Mouse (Mus musculus): Measurements from ENCODE around the gene Haus6. TPM values are rescaled to one million over a fixed set of nuclear protein-coding genes. Genes with fewer than 3 reads are reported as not detected.

The Haus6 gene
- polyA plus RNA-seq, 1 experiment, result 18.7 TPM

GRCm38 (mm10) chr4:86575283-86575983 is 36.4 kb downstream of the Haus6 start, which contains the start of gene Rraga:
TSS of gene Rraga (plus strand) at chr4:86575668.
- Histone ChIP-seq H3K4me1 (ENCODE audit: control insufficient read depth, insufficient read depth, low read length) (peaks cover 4% of the 10 kb centered on the region), H3K27ac (ENCODE audit: insufficient read depth, low read length) (peak within 1 kb of the TSS; percentile 89), H3K4me3 (ENCODE audit: insufficient read depth, low read length) (peak within 1 kb of the TSS; percentile 86)
- TF ChIP-seq POLR2A (IDR thresholded peaks at IDR 0.05; ENCODE audit: low read depth, low read length), result peak; percentile 98
- TF ChIP-seq CTCF (IDR thresholded peaks at IDR 0.05; ENCODE audit: borderline replicate concordance, insufficient read depth, low read length), result peak; percentile 31; the same call in 1 of the 2 replicates

DNA sequence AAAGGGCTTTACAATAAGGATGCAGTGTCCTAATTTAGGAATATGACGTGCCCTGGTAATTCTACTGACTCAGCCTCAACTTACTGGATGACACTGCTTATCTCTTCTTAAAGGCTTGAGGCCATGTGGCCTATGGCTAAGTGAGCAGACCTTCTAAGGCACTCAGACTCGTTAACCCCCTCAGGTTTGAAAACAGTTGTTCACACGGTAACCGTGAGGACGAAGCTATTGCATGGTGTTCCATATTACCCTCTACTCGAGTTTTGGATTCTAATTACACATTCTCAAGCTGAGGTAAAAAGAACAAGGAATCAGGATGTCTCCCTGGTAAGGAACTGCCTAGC is 36.9 kb downstream of the Haus6 start:
- Histone ChIP-seq H3K27ac (ENCODE audit: insufficient read depth, low read length) (peak overlapping the region; percentile 89), H3K4me3 (ENCODE audit: insufficient read depth, low read length) (peak overlapping the region; percentile 86), H3K4me1 (ENCODE audit: control insufficient read depth, insufficient read depth, low read length) (peaks cover 4% of the 10 kb centered on the region)
- TF ChIP-seq POLR2A (IDR thresholded peaks at IDR 0.05; ENCODE audit: low read depth, low read length) (no peak), CTCF (IDR thresholded peaks at IDR 0.05; ENCODE audit: borderline replicate concordance, insufficient read depth, low read length) (no peak)

DNA sequence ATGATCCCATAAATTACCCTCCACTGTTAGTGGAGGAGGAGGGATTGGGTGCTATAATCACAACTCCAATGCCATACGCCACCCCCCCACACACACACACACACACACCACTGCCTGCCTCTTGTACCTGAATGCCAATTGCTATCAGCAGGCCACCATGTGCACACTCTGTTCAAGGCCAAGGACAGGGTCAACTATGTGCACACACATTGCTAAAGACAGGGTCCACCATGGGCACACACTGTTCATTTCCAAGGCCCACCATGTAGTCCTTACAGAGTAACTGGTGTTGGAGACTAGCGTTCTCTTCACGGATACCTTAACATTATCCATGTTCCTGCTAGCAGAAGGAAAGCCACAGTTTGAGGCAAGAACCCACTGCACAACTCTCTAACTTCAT is 50.8 kb downstream of the Haus6 start:
- Histone ChIP-seq H3K4me1 (ENCODE audit: control insufficient read depth, insufficient read depth, low read length) (no peaks in the 10 kb centered on the region), H3K27ac (ENCODE audit: insufficient read depth, low read length) (no peak overlapping the region), H3K4me3 (ENCODE audit: insufficient read depth, low read length) (no peak overlapping the region)
- no peak for TF ChIP-seq CTCF (IDR thresholded peaks at IDR 0.05; ENCODE audit: borderline replicate concordance, insufficient read depth, low read length)
- TF ChIP-seq POLR2A (IDR thresholded peaks at IDR 0.05; ENCODE audit: low read depth, low read length), result no peak

DNA sequence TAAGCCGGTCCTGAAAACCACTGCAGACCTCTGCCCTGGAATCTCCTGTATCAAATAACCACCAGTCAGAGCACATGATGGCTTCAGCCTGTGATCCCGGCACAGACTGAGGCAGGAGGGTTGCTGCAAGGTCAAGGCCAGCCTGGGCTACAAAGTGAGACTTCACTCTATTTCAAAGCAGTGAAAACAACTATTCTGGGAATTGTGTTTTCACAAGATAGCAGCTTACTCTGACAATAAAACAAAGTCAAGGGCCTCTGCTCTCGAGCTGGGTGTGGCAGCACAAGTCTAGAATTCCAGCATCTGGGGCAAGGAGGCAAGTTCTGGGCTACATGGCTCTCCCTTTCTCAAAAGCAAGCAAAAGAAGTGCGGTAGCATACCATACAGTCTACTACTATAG is 52.8 kb downstream of the Haus6 start:
- H3K4me3 ChIP-seq (ENCODE audit: insufficient read depth, low read length), result no peak overlapping the region
- no peak overlapping the region for H3K27ac ChIP-seq (ENCODE audit: insufficient read depth, low read length)
- H3K4me1 ChIP-seq (ENCODE audit: control insufficient read depth, insufficient read depth, low read length), result no peaks in the 10 kb centered on the region
- TF ChIP-seq POLR2A (IDR thresholded peaks at IDR 0.05; ENCODE audit: low read depth, low read length), result no peak
- TF ChIP-seq CTCF (IDR thresholded peaks at IDR 0.05; ENCODE audit: borderline replicate concordance, insufficient read depth, low read length), result no peak

- no peak within 1 kb of the TSS for H3K27ac ChIP-seq (ENCODE audit: insufficient read depth, low read length)
- no peaks in the 10 kb centered on the region for H3K4me1 ChIP-seq (ENCODE audit: control insufficient read depth, insufficient read depth, low read length)
- no peak within 1 kb of the TSS for H3K4me3 ChIP-seq (ENCODE audit: insufficient read depth, low read length)
- TF ChIP-seq CTCF (IDR thresholded peaks at IDR 0.05; ENCODE audit: borderline replicate concordance, insufficient read depth, low read length) (no peak), POLR2A (IDR thresholded peaks at IDR 0.05; ENCODE audit: low read depth, low read length) (no peak)
Observed at GRCm38 (mm10) chr4:86558228-86558627, 53.6 kb downstream of the Haus6 start, which contains the start of gene Saxo1. TSS of gene Saxo1 (minus strand) at chr4:86558328.

DNA sequence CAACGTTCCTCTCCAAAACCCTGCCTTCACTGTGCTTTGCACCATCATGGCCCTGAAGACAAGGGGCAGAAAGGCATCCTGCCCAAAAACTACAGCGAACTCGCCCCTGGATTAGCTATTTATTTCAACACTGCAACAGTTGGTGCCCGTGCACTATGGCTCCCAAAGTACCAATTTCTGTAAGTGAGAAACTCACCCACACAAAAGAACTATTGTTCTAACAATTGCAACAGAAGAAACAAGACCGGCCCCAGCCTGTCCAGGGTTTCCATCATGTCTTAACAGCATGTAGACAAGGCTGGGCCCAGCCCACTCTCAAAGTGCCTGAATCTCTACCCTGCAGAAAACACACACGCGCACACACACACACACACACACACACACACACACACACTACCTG is 54.5 kb downstream of the Haus6 start:
- Histone ChIP-seq H3K4me3 (ENCODE audit: insufficient read depth, low read length) (no peak overlapping the region), H3K27ac (ENCODE audit: insufficient read depth, low read length) (no peak overlapping the region), H3K4me1 (ENCODE audit: control insufficient read depth, insufficient read depth, low read length) (no peaks in the 10 kb centered on the region)
- no peak for TF ChIP-seq CTCF (IDR thresholded peaks at IDR 0.05; ENCODE audit: borderline replicate concordance, insufficient read depth, low read length)
- TF ChIP-seq POLR2A (IDR thresholded peaks at IDR 0.05; ENCODE audit: low read depth, low read length), result no peak

GRCm38 (mm10) chr4:86555035-86555707 is 56.7 kb downstream of the Haus6 start:
- no peaks in the 10 kb centered on the region for H3K4me1 ChIP-seq (ENCODE audit: control insufficient read depth, insufficient read depth, low read length)
- TF ChIP-seq CTCF (IDR thresholded peaks at IDR 0.05; ENCODE audit: borderline replicate concordance, insufficient read depth, low read length) (no peak), POLR2A (IDR thresholded peaks at IDR 0.05; ENCODE audit: low read depth, low read length) (no peak)
- no peak overlapping the region for H3K27ac ChIP-seq (ENCODE audit: insufficient read depth, low read length)
- H3K4me3 ChIP-seq (ENCODE audit: insufficient read depth, low read length), result no peak overlapping the region

DNA sequence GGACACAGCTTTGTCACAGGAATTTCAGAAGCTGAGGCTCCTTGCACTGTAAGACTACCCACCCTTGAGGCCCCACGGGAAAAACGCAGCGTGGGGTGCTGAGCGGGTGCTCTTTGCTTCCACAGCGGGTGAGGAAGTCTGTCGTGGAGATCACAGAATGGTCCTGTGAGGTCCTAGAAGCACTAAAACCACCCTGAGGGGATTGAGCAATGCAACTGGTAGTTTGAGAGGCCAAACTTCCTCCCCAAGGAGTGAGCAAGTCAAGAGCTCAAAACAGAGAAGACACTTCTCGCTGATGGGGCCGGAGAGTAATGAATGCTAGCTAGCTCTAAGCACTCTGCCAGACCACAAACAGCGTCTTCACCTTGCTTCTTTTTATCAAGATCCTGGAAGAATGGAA is 63.5 kb downstream of the Haus6 start:
- no peak for TF ChIP-seq POLR2A (IDR thresholded peaks at IDR 0.05; ENCODE audit: low read depth, low read length)
- no peak for TF ChIP-seq CTCF (IDR thresholded peaks at IDR 0.05; ENCODE audit: borderline replicate concordance, insufficient read depth, low read length)
- Histone ChIP-seq H3K4me3 (ENCODE audit: insufficient read depth, low read length) (no peak overlapping the region), H3K27ac (ENCODE audit: insufficient read depth, low read length) (no peak overlapping the region), H3K4me1 (ENCODE audit: control insufficient read depth, insufficient read depth, low read length) (no peaks in the 10 kb centered on the region)

DNA sequence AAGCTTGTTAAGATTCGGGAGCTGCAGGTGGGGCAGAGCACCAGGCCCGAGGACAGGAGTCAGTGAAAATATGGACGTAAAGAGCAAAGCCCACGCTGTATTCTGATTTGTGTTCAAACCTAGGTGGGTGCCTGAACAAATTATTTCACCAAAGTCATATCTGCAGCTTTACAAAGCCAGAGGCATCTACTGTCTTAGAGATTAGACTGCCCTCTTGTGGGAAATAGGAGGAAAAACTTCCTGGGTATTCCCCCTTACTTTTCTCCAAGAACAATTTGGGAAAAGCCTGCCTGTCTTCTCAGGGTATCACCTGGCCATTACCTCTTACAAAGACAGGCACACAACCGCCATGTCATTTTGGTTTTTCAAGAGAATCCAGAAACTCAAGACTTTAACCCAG is 66.2 kb downstream of the Haus6 start:
- H3K27ac ChIP-seq (ENCODE audit: insufficient read depth, low read length), result no peak overlapping the region
- H3K4me3 ChIP-seq (ENCODE audit: insufficient read depth, low read length), result no peak overlapping the region
- H3K4me1 ChIP-seq (ENCODE audit: control insufficient read depth, insufficient read depth, low read length), result no peaks in the 10 kb centered on the region
- no peak for TF ChIP-seq CTCF (IDR thresholded peaks at IDR 0.05; ENCODE audit: borderline replicate concordance, insufficient read depth, low read length)

DNA sequence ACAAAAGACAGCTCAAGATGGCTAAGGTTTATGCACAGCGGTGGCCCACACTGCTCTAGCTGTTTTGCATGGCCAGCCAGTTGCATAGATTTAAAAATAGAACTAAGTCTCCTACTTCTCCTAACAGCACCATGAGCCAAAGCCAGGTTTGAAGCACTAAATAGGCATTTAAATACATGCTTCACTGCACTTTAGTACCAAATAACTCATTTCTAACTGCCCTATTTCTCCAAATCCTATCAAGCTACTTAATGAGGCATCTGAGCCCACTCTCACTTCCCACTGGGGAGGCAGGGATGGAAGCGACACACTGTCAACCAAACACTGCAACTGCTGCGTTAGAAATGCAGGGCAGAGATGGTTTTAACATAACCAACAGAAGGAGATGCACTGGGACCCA is 67.9 kb downstream of the Haus6 start:
- TF ChIP-seq POLR2A (IDR thresholded peaks at IDR 0.05; ENCODE audit: low read depth, low read length) (no peak), CTCF (IDR thresholded peaks at IDR 0.05; ENCODE audit: borderline replicate concordance, insufficient read depth, low read length) (no peak)
- Histone ChIP-seq H3K4me1 (ENCODE audit: control insufficient read depth, insufficient read depth, low read length) (no peaks in the 10 kb centered on the region), H3K4me3 (ENCODE audit: insufficient read depth, low read length) (no peak overlapping the region), H3K27ac (ENCODE audit: insufficient read depth, low read length) (no peak overlapping the region)

Data from embryonic fibroblast, embryonic 13.5 days (primary cell).